Mouse (Mus musculus): Measurements from ENCODE around the gene Nxn.

Gene Nxn

DNA sequence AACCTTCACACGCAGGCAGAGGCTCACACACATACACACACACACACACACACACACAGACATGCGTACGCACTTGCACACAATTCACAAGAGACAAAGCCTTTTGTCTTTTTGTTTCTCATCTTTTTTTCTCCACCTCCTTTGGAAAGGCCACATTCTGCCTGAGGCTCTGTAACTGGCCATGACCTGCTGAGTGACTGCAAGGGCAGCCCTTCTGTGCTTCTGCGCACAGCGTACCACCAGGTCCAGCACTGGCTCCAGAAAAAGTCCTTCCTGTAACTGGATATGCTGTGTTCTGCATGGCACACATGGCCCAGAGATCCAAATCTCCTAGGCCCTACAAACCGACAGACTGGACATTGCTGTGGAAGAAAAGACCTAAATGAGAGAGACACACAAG lies 38.7 kb downstream of the Nxn start:
- DNase-seq, result no peak

DNA sequence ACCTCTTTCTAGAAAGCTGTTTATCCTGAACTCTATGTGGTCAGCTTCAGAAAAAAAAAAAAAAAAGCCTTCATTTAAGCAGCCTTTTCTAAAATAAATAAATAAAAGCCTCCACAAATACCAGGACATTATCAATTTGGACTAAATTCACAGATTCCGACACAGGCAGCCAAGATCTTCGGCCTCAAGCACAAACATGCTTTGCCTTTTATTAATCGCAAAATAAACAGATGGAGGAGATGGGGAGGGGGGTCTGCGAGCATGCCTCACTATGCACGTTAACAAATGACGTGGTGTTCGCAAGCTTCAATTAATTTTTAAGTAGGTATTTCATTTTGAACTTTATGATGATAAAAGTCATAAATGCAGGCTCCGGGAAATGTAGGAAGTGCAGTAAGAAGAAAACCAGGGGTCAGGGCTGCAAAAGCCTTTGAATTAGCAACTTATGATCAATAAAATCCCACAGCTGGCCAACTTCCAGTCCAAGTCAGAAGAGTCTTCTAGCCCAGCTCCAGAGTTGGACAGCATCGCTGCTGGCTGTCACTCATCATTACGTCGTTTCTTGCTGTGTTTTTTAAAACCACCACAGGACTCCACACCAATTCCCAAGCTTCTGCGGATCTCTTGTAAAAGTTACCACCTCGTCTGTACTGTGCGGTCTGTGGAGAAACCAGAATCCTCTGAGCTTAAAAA lies 40.2 kb downstream of the Nxn start:
- DNase-seq, result peak; percentile 65

DNA sequence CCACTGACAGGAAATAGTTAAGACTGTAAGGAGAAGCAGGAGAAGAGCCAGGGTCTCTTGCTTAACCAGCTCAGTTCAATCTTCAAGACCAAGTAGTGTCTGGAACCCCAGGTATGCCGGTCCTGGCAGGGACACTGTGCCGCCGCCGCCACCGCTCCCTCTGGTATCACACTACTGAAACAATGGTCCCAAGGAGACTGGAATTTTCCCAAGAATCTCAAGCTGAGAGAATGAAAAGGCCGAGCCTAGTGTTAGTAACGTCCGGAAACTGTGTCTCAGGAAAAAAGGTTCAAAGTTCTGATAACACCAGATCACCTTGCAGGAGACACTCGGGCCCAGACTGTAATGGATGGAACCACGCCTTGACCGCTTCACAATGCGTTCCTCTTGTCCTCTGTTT lies 41.5 kb downstream of the Nxn start:
- no peak for DNase-seq

DNA sequence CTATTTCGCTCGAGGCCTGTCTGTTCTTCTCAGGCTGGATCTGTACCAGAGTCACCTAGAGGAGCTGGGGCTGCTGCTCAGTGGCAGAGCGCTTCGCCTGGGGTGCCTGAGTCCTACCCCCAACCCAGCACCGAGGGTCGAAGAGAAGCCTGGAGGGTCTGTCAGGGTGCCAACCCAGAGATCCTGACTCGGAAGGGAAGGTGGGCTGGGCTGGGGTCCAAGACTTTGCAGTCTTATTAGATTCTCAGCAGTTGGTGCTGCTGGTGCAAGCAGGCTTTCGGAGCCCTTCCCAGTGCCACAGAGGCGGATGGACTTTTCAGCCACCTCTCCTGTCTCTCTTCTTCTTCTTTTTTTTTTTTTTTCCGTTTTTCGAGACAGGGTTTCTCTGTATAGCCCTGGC lies 42.8 kb downstream of the Nxn start:
- DNase-seq, result no peak

DNA sequence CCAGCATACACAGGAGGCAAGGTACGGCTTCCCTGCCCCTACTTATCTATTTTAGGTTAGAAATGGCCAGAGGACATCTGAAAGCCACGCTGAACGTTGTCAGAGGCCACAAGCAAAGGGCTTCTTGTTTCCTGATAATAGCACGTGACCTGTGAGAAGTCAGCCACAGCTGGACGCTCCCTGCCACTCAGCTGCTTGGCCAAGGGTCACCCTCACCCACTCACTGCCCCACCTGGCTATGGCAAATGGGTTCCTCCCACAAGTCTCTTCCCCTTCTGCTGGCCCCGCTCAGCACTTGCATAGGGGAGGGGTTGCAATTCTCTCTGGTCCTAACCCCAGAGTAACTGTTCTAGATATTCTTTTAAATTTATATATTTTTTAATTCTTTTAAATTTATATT lies 43.5 kb downstream of the Nxn start:
- DNase-seq, result no peak

DNA sequence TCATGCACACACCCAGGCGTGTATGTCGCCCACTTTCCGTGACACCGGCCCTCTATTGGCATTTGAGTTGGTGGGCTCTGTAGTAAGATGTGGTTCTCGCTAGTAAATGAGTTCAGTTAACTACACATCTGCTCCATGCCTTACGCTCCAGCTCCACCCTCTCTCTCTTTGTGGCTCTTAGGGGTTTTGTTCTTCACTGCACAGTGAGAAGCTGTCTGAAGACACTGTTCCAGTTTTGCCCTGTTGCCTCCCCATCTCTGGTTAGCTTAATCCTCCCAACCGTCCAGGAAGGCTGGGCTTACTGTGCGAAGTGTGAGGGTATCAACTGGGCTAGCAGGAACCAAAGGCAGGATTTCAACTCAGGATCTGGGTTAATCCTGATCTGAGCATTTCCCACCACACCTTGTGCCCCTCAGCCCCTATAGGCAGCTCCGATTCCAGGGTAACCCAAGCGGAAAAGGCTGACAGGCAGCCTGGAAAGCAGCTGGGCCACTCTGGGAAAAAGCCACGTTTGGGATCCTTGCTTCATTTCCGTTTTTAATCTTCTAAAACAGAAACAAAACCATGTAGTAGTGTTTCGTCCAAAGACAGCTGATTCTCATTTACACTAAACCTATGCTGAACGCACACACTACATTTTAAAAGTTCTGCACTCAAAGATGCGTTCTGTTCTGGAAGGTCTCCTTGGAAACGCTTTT lies 45.9 kb downstream of the Nxn start:
- DNase-seq, result peak; percentile 49

DNA sequence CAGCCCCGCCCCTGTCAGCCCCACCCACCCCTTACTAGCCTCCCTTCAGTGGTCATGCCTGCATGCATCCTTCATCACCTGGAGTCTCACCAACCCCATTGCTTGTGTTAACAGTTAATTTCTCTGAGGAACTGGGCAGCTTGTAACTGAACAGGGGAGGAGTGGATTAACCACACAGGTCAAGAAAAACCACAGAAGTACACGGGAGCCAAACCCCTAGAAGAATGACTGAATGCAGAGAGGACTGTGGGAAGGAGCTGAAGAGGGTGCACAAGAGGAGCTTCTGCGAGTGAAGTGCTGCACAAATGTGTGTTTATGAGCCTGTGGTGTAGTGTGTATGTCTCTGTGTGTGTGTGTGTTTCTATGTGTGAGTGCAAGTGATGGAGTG lies 47.3 kb downstream of the Nxn start:
- DNase-seq, result no peak

DNA sequence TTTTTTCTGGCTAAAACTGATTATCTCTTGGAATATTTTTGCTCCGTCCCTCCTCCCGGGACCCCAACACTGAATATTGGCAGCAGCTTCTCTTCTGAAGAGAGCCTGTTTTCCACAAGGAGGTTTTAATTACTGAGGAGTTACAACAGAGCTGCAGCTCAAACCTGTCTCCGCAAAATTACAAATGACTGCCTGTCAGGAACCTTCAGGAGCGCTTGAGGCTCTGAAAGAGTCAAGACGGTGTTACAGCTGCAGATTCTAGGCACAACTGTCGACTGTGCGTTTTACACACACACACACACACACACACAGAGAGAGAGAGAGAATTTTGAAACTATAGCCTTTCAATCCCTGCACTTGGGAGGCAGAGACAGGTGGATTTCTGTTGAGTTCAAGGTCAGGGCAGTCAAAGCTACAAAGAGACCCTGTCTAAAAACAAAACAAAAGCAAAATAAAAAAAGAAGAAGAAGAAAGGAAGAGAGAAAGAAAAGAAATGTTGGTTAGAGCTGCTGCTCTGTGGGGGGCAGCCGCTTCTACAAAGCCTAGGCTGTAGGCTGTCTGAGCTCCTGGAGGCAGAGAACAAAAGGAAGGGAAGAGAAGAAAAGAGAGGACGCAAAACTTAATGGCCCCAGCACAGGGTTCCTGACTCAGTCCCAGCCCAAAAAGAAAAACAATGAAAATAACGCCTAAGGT lies 47.9 kb downstream of the Nxn start:
- no peak for DNase-seq

DNA sequence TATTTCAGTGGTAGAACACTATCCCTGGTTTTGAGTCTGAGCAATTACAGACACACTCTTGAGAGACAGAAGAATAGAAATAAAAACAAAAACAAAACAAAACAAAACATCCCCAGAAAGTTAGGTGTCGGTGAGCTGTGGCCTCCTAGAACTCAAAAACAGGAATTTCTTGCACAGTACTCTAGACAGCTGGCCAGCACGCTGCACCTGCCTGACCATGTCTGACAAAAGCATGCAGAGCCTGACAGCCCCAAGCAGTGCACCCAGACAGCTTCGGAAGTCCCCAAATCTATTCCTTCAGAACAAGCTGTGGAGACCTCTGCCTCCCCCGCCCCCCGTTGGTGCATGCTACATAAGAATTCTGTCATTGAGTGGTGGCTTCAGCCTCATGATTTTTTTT lies 49.1 kb downstream of the Nxn start:
- DNase-seq, result no peak

DNA sequence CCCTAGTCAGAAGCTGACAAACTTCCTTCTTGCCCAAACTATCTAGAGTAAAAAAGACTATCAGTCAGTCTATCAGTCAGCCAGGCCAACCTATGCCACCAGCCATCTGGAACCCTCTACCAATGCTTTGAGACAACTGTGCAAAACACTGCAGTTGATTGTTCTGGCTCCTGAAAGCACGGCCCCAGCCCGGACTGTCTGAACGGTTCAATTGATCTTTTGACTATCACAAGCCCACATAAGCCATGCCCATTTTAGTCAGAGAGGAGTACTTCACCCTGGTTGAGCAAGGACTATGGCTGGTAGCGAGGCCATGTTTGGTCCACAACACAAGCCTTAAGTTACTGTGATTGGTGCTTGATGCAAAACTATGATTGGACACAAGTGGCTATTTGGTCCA lies 51.4 kb downstream of the Nxn start:
- DNase-seq, result no peak

DNA sequence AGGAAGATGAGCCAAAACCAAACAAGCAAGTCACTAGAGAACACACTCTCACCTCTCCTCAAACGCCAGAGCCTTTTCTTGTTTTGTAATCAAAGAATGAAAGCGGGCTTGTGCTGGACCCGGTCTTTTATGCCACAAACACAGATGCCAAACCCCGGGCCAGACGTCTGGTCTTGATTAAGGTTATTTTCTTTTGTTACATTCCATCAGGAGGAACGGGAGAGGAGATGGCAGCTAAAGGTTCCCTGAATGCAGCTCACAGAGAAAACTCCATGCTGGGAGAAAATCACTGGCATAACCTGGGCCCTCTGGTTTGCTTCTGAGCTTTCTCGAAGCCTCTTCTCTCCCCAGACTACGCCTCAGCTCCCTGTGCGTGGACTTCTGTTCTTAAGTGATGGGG lies 55.9 kb downstream of the Nxn start:
- DNase-seq, result no peak

DNA sequence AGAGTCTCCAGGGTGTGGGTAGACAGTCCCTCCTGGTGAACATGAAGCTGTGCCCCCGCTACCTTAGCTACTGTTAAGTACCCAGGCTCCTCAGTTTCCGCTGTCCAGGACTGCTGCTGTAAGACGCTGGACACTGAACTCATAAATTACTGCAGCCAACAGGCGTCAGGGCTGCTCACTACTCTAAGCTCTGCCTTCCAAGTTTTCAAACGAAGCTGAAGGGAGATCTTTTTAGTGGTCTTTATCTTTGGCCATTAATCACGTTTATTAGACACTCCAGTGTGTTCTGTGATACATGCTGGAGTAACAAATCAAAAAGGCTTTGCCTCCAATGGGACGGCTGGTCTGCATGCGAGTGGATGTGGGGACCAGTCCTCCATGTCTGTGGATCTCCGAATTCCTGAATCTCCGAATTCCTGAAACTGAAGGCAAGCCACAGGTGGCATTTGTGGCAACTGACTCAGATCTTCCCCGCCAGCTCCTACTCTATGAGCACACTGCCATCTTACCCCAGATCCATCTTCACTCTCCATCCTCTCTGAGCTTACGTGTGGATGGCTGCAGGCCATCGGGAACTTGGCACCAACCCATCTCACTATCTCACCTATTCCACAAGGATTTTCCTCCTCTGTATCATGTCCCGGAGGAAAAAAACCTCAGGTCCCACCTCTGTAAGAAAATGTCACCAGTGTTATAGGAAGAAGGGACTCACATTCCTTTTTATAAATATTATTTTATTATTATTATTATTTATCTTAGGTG lies 56.9 kb downstream of the Nxn start:
- DNase-seq, result no peak

DNA sequence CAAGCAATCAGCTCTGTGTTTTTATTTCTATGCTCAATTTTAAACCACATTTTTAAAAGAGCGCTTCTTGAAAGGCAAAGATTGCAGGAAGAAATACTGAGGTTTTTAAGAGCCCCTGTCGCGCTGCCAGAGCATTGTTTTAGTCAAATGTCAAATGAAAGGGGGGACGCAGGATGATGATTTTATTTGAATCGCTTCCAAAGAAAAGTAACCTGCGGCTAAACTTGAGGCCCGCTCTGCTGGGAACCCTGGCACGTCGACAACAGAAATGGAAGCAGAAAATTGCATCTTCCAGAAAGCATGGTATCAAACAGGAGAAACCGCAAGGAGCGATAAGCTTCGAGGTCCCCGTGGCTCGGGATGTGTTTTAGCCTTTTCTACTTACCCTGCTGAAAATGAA lies 57.8 kb downstream of the Nxn start:
- peak; percentile 36 for DNase-seq

DNA sequence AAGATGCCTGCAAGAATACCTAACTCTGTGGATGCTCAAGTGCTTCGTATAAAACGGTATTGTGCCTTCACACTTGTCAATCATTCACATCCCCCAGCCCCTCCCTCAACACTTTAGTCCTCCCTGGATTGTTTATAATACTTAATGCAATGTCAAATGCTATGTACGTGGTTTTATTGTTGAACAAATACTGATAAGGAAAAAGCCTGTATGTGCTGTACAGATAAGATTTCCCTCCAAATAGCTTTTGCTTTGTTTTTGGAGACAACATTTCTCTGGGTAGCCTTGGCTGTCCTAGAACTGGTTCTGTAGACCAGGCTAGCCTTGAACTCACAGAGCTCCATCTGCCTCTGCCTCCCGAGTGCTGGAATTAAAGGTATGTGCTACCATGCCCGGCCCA lies 59.1 kb downstream of the Nxn start:
- no peak for DNase-seq

DNA sequence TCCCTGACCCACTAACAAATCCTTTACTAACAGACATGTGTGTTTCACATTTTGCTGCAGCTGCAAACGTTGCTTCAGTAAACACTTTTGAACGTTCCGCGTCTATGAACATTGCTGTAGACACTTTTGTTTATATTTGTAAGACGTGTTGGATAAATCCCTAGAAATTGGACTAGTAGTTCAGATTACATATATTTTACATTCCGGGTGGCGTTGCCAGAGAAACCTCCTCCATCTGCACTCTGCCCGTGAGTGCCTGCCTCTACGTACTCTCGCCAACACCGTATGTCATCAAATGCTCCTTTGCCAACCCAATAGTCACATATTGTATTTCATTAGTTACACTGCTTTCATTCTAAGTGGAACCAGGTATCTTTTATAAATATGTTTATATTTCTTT lies 59.8 kb downstream of the Nxn start:
- DNase-seq, result no peak

DNA sequence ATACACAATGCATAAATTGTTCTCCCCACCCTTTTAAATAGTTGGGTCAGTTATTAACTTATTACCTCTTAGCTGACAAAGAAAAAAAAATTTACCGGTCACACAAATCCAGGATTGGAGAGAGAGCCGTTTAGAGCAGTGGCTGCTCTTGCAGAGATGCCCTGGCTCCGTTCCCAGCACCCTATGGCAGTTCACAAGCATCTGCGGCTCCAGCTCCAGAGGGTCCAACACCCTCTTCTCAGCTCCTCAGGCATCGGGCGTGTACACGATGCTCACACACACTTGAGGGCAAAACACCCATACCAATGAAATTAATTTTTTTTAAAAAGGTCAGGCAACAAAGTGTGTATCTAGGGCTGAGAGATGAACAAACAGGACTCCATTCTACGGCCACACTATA lies 60.3 kb downstream of the Nxn start:
- no peak for DNase-seq

DNA sequence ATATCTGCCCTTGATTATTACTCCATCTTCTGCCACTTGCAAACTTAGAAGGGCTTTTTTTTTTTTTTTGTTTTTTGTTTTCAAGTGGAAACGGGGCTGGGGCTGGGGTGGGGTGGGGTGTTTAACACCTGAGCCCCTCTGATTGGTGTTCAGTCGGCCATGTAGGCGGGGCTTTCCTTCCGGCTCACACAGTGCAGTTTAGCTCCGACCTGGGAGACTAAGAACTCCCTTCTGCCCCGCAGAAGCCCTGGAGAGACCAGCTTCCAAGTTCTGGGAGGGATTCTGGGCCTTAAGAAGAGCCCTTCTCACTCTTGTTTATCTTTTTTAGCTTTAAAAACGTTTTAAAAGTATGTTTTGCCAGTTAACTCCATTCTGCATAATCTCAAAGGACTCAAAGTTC lies 61.2 kb downstream of the Nxn start:
- DNase-seq, result peak; percentile 39

DNA sequence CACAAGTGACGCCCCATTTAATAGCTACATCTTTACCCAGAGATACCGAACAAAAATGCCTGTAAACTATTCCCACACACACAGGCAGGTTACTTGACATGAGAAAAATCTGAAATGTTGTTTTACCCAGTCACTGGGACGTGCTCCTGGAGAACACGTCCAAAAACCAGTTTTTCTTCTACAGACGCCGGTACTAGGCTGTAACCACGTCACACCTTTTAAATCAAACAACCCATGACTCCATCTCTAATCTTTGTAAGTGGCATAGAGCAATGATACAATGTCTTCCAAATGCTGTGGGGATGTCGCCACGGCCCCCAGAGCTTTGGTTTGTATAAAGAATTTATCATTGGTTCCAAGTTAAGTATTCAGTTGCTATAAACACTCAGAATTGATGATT lies 61.7 kb downstream of the Nxn start:
- DNase-seq, result no peak

DNA sequence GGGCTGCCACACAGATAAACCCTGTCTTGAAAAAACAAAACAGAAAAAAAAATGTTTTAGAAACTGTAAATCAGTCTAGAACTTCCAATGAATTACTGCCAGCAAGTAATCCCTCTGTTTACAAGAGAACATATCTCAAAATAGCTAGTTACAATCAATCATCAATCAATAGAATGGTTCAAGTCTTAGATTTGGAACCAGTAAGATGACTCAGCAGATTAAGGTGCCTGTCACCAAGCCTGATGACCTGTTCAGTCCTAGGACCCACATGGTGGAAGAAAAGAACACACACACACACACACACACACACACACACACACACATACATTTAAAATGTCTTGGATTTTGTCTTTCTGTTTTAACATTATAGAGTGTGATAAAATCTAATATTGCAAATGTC lies 62.7 kb downstream of the Nxn start:
- DNase-seq, result no peak

DNA sequence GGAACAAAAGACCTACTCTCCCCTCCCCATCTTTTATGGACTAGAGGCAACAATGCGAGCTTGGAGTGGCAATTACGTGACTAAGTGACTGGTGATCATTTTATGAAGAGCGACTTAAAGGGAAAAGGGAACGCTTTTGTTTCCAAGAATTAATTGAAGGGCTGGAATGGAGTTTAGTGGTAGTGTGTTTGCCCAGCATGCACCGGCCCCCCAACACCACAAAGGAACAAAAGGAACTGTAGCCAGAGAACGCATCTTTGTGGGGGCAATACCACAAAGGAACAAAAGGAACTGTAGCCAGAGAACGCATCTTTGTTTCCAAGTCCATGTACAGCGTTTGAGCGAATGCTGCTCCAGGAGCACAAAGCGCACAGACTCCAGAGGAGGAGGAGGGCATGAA lies 64.0 kb downstream of the Nxn start:
- DNase-seq, result no peak

DNA sequence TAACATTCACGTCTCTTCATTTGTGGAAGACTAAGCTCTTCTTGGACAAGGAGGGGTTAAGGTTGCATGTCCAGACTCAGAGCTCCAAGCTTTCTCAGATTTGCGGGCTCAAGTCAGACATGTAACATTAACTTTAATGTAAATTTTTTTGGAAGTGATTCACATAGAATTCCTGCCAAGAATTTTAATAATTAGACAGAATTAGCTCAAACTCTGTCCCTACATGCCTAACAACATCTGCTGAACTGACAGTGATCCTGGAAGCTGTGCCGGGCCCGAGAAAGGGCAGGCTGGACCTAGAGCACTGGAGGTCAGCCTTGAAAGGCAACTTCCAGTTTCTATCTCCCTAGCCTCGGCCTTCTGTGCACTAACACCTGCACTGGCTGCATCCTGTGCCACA lies 66.7 kb downstream of the Nxn start:
- DNase-seq, result peak; percentile 45

DNA sequence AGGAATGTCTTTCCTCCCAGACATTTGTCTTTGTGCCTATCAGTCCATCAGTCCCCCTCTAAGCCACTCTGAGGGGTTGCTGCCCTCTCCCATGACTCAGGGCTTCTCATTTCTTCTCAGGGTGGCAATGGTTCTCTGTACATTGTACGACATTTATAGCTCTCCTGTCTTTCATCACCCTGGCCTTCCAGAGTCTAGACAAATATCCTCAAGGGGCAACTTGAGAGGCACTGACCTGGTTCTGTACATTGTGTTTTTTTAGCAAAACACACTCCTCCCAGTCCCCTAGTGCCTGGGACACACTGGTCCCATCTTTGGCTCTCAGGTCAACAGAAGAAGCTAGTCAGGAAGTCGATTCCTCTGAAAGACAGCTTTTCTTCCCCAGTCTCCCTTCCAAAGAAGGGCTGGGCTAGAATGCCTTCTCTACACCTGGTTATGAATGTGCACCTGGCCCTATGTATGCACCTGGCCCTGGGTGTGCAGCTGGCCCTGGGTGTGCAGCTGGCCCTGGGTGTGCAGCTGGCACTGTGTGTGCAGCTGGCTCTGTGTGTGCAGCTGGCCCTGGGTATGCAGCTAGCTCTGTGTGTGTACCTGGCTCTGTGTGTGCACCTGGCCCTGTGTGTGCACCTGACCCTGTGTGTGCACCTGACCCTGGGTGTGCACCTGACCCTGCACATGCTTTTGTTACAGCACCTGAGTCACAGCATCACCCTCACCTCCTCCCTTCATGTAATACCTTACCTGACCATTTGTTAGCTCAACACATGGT lies 70.2 kb downstream of the Nxn start:
- no peak for DNase-seq

DNA sequence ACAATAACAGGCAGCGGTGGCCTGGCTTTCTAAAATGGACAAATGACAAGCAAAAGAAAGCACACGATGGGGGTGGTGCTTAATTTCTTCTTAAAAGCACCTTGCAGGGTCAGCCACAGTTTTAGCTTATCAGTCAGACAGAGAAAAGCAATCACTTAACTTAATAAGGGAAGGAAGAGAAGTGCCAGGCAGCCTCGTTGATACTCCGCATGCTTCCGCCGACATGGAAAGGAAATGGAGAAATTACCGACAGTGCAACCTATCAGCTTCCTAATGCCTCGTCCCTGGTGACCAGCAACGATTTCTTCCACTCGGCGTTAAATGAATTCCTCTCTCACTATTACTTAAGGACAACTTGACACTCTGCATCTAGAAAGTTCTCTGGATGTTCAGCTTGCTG lies 70.9 kb downstream of the Nxn start:
- DNase-seq, result no peak

All from kidney, postnatal 10 days (tissue).